Mouse (Mus musculus) limb, embryonic 11.5 days (tissue): ENCODE data around the gene Lrrc74a. TPM values are rescaled to one million over a fixed set of nuclear protein-coding genes. Genes with fewer than 3 reads are reported as not detected.

Source experiments
- ATAC-seq: fragments of 200-750 bp; cut with Nextera tagmentation; 2 replicates; pipeline ENCODE4 v1.8.0; 2017; ENCODE audit warnings: low read depth; ENCODE audit not compliant: insufficient number of reproducible peaks, low FRiP score, low TSS enrichment
- DNase-seq: peaks from one replicate; pipeline ENCODE4 v3.0.0-alpha.2; 2015; ENCODE audit warnings: low spot score
- H3K27ac ChIP-seq: fragments of 300-500 bp; sonication (generic); replicated peaks from 2 replicates; pipeline ENCODE4 v1.5.1; 2014; ENCODE audit warnings: low read depth, mild to moderate bottlenecking, low read length
- H3K27me3 ChIP-seq: fragments of 300-500 bp; sonication (generic); 2 replicates; pipeline ENCODE4 v1.6.1; 2014; ENCODE audit warnings: mild to moderate bottlenecking, low read length, mixed read lengths; ENCODE audit not compliant: control insufficient read depth, insufficient read depth
- H3K36me3 ChIP-seq: fragments of 300-500 bp; sonication (generic); 2 replicates; pipeline ENCODE4 v1.6.1; 2014; ENCODE audit warnings: mild to moderate bottlenecking, low read length, moderate library complexity, mixed read lengths; ENCODE audit not compliant: control insufficient read depth, insufficient read depth
- H3K4me1 ChIP-seq: fragments of 300-500 bp; sonication (generic); 2 replicates; pipeline ENCODE4 v1.6.1; 2014; ENCODE audit warnings: low read length, mixed read lengths; ENCODE audit not compliant: control insufficient read depth, insufficient read depth
- H3K4me2 ChIP-seq: fragments of 300-500 bp; sonication (generic); 2 replicates; pipeline ENCODE4 v1.6.1; 2014; ENCODE audit warnings: low read depth, mild to moderate bottlenecking, moderate library complexity; ENCODE audit not compliant: severe bottlenecking
- H3K4me3 ChIP-seq: fragments of 300-500 bp; sonication (generic); 2 replicates; pipeline ENCODE4 v1.5.1; 2014; ENCODE audit warnings: low read depth, low read length
- H3K9ac ChIP-seq: fragments of 300-500 bp; sonication (generic); 2 replicates; pipeline ENCODE4 v1.6.1; 2014; ENCODE audit warnings: mild to moderate bottlenecking, low read length
- H3K9me3 ChIP-seq: fragments of 300-500 bp; sonication (generic); 2 replicates; pipeline ENCODE4 v1.6.1; 2016; ENCODE audit warnings: low read length; ENCODE audit not compliant: control insufficient read depth
- WGBS: fragments of 180-500 bp; shearing (Covaris S2); extraction: QIAGEN DNeasy Blood & Tissue Kit; methylation state at CpG from one replicate; pipeline ENCODE4 v1.1.7; 2014; 5-methylcytosine and 5-hydroxymethylcytosine counted together
- polyA plus RNA-seq: library from polyadenylated mRNA; unstranded; fragments of >200 nt; fragmentation: Nextera tagmentation; extraction: Ambion mirVana; gene quantifications from 2 replicates; pipeline ENCODE4 v1.2.1, GENCODE M21; 2014

The Lrrc74a gene
- polyA plus RNA-seq, 1 experiment from 2014 or later, result not detected

DNA sequence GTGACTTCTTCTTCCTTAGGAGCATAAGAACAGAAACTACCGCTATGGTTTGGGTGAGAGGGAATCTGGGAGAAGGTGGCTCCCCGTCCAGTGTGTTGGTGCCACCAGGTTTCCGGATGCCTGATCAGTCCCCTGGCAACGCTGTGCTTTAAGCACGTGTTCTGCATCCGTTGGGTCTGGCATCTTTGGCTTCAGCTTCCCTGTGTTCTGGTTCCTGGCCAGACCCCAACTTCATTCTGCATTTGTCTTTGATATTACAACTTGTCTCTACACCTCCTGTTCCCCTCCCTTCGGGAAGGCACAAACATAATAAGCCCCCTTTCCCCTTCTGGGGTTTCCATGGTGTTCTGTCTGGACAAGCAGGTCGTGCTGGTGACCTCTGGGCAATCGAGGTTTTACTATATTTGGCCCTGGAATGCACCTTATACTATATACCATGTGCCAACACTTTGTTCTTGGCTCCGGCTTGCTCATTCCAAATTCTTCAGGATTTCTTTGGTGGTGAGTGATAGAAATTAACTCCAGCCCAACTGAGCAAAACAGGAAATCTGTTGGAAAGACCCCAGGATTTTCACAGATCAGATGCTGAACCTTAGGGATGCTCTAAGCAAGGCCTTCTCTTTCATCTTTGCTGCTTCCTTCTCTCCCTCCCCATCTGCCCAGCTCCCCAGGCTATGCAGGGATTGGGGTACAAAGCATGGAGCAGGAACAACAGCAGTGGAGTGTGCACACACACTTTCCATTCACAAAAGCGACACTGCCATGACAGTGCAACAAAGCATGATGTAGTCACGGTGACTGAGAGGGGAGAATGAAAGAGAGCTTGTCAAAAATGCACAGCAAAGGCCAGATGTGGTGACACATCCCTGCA, 52.2 kb downstream of the Lrrc74a start:
- no peak overlapping the region for H3K4me3 ChIP-seq
- no peak overlapping the region for H3K4me2 ChIP-seq
- no peaks in the 10 kb centered on the region for H3K27me3 ChIP-seq
- H3K9ac ChIP-seq, result no peak overlapping the region
- H3K4me1 ChIP-seq, result no peaks in the 10 kb centered on the region; the same call in 1 of the 2 replicates
- H3K9me3 ChIP-seq, result no peaks in the 10 kb centered on the region
- ATAC-seq (no peak), DNase-seq (no peak)
- H3K36me3 ChIP-seq, result no peaks in the 10 kb centered on the region
- 69% methylated on average over 12 of the region's 12 CpGs for WGBS
- H3K27ac ChIP-seq, result no peak overlapping the region

DNA sequence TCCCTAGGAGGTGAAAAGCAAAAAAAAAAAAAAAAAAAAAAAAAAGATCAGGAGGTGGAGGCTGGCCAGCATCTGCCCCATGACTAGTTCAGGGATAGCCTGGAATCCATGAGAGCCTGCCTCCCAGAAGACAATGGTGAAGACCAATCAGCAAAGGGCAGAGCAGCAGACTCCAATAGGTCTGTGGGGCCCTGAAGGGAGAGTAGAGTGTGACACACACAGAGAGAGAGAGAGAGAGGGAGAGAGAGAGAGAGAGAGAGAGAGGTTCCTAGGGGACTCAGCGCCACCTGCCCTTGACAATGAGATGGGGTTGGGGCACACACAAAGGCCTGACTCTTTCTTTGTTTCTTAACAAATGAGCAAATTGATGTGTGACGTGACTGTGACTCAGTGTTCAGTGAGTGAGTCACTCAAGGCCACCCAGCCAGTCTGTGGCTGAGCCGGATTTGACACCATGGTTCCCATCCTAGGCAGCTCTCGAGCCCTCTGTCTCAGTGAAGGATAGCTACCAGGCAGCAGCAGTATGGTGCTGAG, 52.9 kb downstream of the Lrrc74a start:
- no peaks in the 10 kb centered on the region for H3K9me3 ChIP-seq
- no peaks in the 10 kb centered on the region; the same call in 1 of the 2 replicates for H3K4me1 ChIP-seq
- DNase-seq (no peak), ATAC-seq (no peak)
- whole genome bisulfite sequencing, result 78% methylated on average over 4 of the region's 4 CpGs
- no peaks in the 10 kb centered on the region for H3K36me3 ChIP-seq
- H3K27ac ChIP-seq, result no peak overlapping the region
- H3K27me3 ChIP-seq, result no peaks in the 10 kb centered on the region
- no peak overlapping the region for H3K4me3 ChIP-seq
- no peak overlapping the region for H3K4me2 ChIP-seq
- no peak overlapping the region for H3K9ac ChIP-seq

DNA sequence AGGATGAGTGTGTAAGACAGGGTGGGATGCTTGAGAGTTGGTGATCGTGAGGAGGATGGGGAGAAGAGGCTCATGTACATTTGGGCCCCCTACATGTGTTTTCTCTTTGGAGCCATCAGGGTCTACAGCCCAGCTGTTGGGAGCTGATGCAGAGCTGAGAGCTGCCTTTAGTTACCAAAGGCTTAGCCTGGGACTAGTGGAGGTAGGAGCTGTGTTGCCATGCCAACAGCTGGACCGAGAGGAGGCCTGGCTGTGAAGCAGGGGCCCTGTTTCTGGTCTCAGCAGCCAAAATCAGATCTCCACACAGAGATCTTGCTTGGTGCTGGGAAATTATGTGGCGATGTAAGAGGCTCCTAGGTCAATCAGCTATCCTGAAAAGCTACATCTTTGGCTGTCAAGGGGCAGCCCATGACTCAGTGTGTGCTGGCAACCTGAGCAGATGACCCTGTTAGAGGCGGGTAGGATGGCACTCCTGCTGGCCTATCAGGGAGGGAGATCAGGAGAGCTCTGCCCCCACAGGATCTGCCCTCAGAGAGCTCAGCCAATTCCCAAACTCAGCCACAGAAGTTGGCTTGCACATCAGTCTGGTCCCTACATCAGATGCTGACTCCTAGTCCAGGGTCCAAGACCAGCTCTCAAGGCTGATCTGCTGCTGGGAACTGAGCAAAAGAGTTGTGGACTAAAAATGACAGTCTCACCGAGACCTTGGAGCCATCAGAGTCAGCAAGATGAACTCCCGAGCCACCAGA, 56.1 kb downstream of the Lrrc74a start:
- H3K36me3 ChIP-seq, result no peaks in the 10 kb centered on the region
- WGBS, result 48% methylated on average over 6 of the region's 6 CpGs
- ATAC-seq, result no peak

DNA sequence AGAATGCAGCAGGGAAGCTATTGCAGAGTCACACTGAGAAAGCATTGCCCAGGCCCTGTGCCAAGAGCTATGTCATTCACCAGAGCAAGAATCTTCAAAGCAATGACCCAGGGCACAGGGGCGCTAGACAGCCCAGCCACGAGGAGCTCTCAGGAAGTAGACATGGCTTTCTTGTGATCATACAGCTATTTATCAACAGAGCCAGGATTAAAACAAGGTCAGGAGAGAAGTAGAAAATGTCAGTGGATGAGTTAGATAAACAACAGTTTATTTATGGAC, 56.6 kb downstream of the Lrrc74a start:
- Histone ChIP-seq H3K4me3 (no peak overlapping the region), H3K27me3 (no peaks in the 10 kb centered on the region), H3K4me2 (no peak overlapping the region), H3K9ac (no peak overlapping the region), H3K27ac (no peak overlapping the region), H3K36me3 (no peaks in the 10 kb centered on the region), H3K4me1 (no peaks in the 10 kb centered on the region; the same call in 1 of the 2 replicates), H3K9me3 (no peaks in the 10 kb centered on the region)
- DNase-seq (no peak), ATAC-seq (no peak)
- WGBS, result 35% methylated on average over 2 of the region's 2 CpGs

More for the DNA sequence above, 56.1 kb downstream of the Lrrc74a start:
- Histone ChIP-seq H3K4me1 (no peaks in the 10 kb centered on the region; the same call in 1 of the 2 replicates), H3K9me3 (no peaks in the 10 kb centered on the region), H3K9ac (no peak overlapping the region; the same call in 1 of the 2 replicates), H3K4me2 (no peak overlapping the region), H3K4me3 (no peak overlapping the region), H3K27me3 (no peaks in the 10 kb centered on the region), H3K27ac (no peak overlapping the region)
- no peak for DNase-seq

DNA sequence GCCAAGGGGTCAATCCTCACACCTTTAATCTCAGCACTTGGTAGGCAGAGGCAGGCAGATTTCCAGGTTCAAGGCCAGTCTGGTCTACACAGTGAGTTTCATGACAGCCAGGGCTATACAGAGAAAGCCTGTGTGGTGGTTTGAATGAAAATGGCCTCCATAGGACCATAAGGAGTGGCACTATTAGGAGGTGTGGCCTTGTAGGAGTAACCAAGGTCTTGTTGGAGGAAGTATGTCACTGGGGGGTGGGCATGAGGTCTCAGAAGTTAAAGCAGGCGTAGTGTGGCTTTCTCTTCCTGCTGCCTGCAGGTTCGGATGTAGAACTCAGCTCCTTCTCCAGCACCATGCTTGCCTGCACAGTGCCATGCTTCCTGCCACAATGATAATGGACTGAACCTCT, 57.8 kb downstream of the Lrrc74a start:
- Histone ChIP-seq H3K36me3 (no peaks in the 10 kb centered on the region), H3K4me1 (no peaks in the 10 kb centered on the region), H3K27me3 (no peaks in the 10 kb centered on the region), H3K9ac (no peak overlapping the region), H3K27ac (no peak overlapping the region), H3K4me2 (no peak overlapping the region), H3K4me3 (no peak overlapping the region), H3K9me3 (no peaks in the 10 kb centered on the region)
- 78% methylated on average over 2 of the region's 2 CpGs for WGBS
- ATAC-seq, result no peak
- DNase-seq, result no peak

DNA sequence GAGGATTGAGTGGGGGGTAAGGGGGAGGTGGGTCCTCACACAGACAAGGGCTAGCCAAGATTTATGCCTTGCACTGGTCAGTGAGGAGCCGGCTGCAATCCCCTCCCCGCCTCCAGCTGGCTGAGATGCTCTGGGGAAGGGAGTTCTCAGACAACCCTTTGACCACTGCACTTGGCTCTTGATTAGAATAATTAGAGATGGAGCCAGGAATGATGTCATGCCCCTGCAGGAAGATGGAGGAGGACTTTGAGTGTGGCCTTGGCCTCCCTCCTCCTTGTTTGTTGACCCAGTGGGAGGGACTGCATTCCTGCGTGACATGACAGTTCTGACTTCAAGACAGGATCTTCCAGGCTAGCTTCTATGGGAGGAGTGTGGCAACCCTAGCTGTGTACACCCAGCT, 59.7 kb downstream of the Lrrc74a start:
- no peak overlapping the region for H3K27ac ChIP-seq
- WGBS, result 42% methylated on average over 3 of the region's 3 CpGs

DNA sequence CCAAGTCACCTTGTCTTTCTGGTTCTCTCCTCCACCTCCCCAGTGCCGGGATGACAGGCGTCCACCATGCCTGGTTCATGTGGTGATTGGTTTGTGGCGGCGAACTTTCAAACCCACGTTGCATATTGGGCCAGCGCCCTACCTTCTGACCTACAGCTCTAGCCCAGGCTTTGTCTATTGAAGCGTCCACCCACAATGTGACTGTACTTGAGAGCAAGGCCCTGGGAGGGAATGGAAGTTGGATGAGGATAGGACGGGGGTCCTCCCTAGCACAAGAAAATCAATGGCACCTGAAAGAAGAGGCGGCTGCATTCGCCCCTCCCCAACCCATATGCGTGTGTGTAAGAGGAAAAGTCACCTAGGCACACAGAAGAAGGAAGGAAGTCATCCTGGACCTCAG, 60.2 kb downstream of the Lrrc74a start:
- H3K4me3 ChIP-seq, result no peak overlapping the region
- no peak for DNase-seq
- H3K9ac ChIP-seq, result no peak overlapping the region
- H3K4me1 ChIP-seq, result 0 out of 2 replicates have a peak, but pooled peaks cover 2% of the 10 kb centered on the region
- no peaks in the 10 kb centered on the region for H3K36me3 ChIP-seq
- ATAC-seq, result no peak
- WGBS, result 89% methylated on average over 11 of the region's 11 CpGs
- H3K4me2 ChIP-seq, result no peak overlapping the region
- H3K27me3 ChIP-seq, result no peaks in the 10 kb centered on the region
- no peak overlapping the region for H3K27ac ChIP-seq
- H3K9me3 ChIP-seq, result no peaks in the 10 kb centered on the region

More for the DNA sequence above, 59.7 kb downstream of the Lrrc74a start:
- Histone ChIP-seq H3K9ac (no peak overlapping the region), H3K4me2 (no peak overlapping the region), H3K9me3 (no peaks in the 10 kb centered on the region), H3K4me1 (no peaks in the 10 kb centered on the region), H3K27me3 (no peaks in the 10 kb centered on the region), H3K36me3 (no peaks in the 10 kb centered on the region), H3K4me3 (no peak overlapping the region)
- no peak for ATAC-seq
- no peak for DNase-seq

DNA sequence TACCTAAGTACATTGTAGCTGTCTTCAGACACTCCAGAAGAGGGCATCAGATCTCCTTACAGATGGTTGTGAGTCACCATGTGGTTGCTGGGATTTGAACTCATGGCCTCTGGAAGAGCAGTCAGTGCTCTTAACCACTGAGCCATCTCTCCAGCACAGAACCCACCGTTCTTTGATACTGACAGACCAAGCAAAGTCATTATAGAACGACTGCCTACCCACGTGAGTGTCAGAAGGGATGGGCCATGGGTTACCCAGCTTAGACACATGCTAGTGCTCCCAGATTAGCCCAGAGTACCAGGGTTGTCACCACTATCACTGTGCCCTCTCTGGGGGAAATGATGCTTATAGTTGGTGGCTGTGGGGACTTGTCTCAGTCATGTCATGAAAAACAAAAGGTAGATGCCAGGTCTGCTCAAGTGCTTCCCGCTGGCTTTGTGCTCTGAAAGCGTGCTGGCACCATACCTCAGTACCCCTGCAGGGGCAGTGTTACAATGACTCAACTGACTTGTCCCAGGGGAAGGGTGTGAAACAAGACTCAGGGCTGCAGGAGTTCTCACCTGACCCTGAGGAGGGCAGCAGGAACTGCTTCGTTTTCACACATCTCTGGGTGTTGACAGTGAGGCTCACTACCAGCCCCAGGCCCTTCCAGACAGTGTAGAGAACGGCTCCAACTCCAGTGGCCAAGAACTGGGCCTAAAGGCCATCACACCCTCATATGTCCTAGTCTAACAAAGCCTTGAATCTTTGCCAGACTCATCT, 61.1 kb downstream of the Lrrc74a start:
- H3K4me1 ChIP-seq, result peaks cover 4% of the 10 kb centered on the region
- no peak overlapping the region for H3K9ac ChIP-seq
- no peaks in the 10 kb centered on the region for H3K9me3 ChIP-seq
- no peaks in the 10 kb centered on the region for H3K27me3 ChIP-seq
- ATAC-seq, result peak; percentile 37; the same call in 1 of the 2 replicates
- H3K4me3 ChIP-seq, result no peak overlapping the region
- no peak overlapping the region for H3K4me2 ChIP-seq
- H3K36me3 ChIP-seq, result no peaks in the 10 kb centered on the region
- H3K27ac ChIP-seq, result no peak overlapping the region
- DNase-seq, result peak; percentile 34
- WGBS, result 56% methylated on average over 7 of the region's 7 CpGs
